8 mouse cellular contexts compared by ENCODE assay signal in the genomic region with DNA sequence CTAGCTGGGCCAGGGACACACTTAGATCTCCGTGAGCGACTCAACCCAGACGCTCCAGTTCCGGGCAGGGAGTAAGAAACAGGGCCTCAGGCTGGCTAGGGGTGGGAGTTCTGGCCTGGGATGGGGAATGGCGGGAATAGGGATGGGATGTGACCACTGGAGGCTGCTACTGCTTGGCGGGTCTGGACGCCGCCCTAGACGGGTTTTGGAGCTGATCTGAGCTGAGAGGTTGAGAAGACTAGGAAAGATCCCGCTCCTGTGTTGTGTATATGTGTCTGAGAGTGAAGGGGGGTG. TPM values are rescaled to one million over a fixed set of nuclear protein-coding genes. Genes with fewer than 3 reads are reported as not detected.
DNase-seq lines count a peak whose midpoint lies in the region; ATAC-seq and TF ChIP-seq lines count a peak whose summit lies in the region.

No protein-coding gene starts in this region.

- 2% methylated on average over 10 of the region's 10 CpGs for WGBS in heart, embryonic 14.5 days
- WGBS in liver, embryonic 15.5 days (ENCODE audit: insufficient replicate concordance): 16% methylated on average over 10 of the region's 10 CpGs

- H3K9ac ChIP-seq in ES-Bruce4 (ENCODE audit: low read depth, poor library complexity, severe bottlenecking): peak overlapping the region; percentile 90
- peak overlapping the region; percentile 95 for H3K9ac ChIP-seq in heart, embryonic 14.5 days (ENCODE audit: low read length)
- peak overlapping the region; percentile 43 for H3K9ac ChIP-seq in liver, embryonic 15.5 days

- no peak for TF ChIP-seq EP300 in ES-Bruce4 (IDR thresholded peaks at IDR 0.05; ENCODE audit: insufficient read depth, low read depth, low read length)

- peak overlapping the region; percentile 90 for H3K4me2 ChIP-seq in heart, embryonic 14.5 days (ENCODE audit: low read length)
- peak overlapping the region; percentile 67 for H3K4me2 ChIP-seq in liver, embryonic 15.5 days

- H3K27ac ChIP-seq in ES-Bruce4 (ENCODE audit: insufficient read depth, low read length): peak overlapping the region; percentile 32; the same call in 1 of the 2 replicates
- H3K27ac ChIP-seq in heart, embryonic 14.5 days (replicated peaks in 1 of 2; ENCODE audit: control insufficient read depth in 1 of 2, insufficient read depth in 1 of 2, low read depth in 2 of 2, low read length in 2 of 2): peak overlapping the region; percentile 91 to 95
- no peak overlapping the region for H3K27ac ChIP-seq in liver, embryonic 15.5 days (replicated peaks)

- H3K4me1 ChIP-seq in ES-Bruce4 (ENCODE audit: control insufficient read depth, insufficient read depth, low read length): peaks cover 16% of the 10 kb centered on the region
- peaks cover 40 to 50% of the 10 kb centered on the region in 2 experiments for H3K4me1 ChIP-seq in heart, embryonic 14.5 days (ENCODE audit: control insufficient read depth in 2 of 2, insufficient read depth in 2 of 2, low read length in 2 of 2)
- peaks cover 29% of the 10 kb centered on the region for H3K4me1 ChIP-seq in liver, embryonic 15.5 days (replicated peaks)

- no peak for TF ChIP-seq CTCF in ES-Bruce4 (IDR thresholded peaks at IDR 0.05; ENCODE audit: low read depth, low read length)

- peak overlapping the region; percentile 96 for H3K4me3 ChIP-seq in ES-Bruce4 (ENCODE audit: low read depth, low read length)
- H3K4me3 ChIP-seq in heart, embryonic 14.5 days (ENCODE audit: control insufficient read depth in 1 of 2, insufficient read depth in 1 of 2, low read depth in 1 of 2, low read length in 2 of 2): peak overlapping the region; percentile 83 to 93
- H3K4me3 ChIP-seq in liver, embryonic 15.5 days (replicated peaks): peak overlapping the region; percentile 58

- TF ChIP-seq POLR2A in ES-Bruce4 (IDR thresholded peaks at IDR 0.05; ENCODE audit: insufficient read depth, low read length): no peak

- H3K27me3 ChIP-seq in ES-Bruce4 (ENCODE audit: control insufficient read depth, insufficient read depth, low read length, poor library complexity, severe bottlenecking): no peaks in the 10 kb centered on the region
- no peaks in the 10 kb centered on the region for H3K27me3 ChIP-seq in heart, embryonic 14.5 days (ENCODE audit: control insufficient read depth, insufficient read depth, low read length)
- peaks cover 64% of the 10 kb centered on the region for H3K27me3 ChIP-seq in liver, embryonic 15.5 days

- H3K9me3 ChIP-seq in ES-Bruce4 (replicated peaks; ENCODE audit: control insufficient read depth, insufficient read depth, low read length, poor library complexity, severe bottlenecking): no peaks in the 10 kb centered on the region
- no peaks in the 10 kb centered on the region for H3K9me3 ChIP-seq in heart, embryonic 14.5 days (ENCODE audit: control insufficient read depth, low read length)
- no peaks in the 10 kb centered on the region for H3K9me3 ChIP-seq in liver, embryonic 15.5 days (replicated peaks)

- DNase-seq in adrenal gland, postnatal 10 days: peak; percentile 46
- DNase-seq in adrenal gland, postnatal 25 days: no peak
- DNase-seq in layer of hippocampus, adult 8-10 months (ENCODE audit: low spot score in 2 of 2): no peak
- DNase-seq in left cerebral cortex, adult 11 months (ENCODE audit: low spot score): no peak

- peak; percentile 17 for ATAC-seq in heart, embryonic 14.5 days (ENCODE audit: insufficient number of reproducible peaks, insufficient read depth, low FRiP score, low read depth)
- ATAC-seq in liver, embryonic 15.5 days (ENCODE audit: insufficient read depth): peak; percentile 8; the same call in 1 of the 2 replicates
- ATAC-seq in erythroid progenitor cell, adult 5-6 weeks (replicated peaks; ENCODE audit: low FRiP score, poor library complexity, severe bottlenecking): no peak

- no peaks in the 10 kb centered on the region for H3K36me3 ChIP-seq in ES-Bruce4 (ENCODE audit: control insufficient read depth, insufficient read depth, low read length, poor library complexity, severe bottlenecking)
- peaks cover 46% of the 10 kb centered on the region for H3K36me3 ChIP-seq in heart, embryonic 14.5 days (ENCODE audit: control insufficient read depth, insufficient read depth, low read length)
- H3K36me3 ChIP-seq in liver, embryonic 15.5 days (replicated peaks): no peaks in the 10 kb centered on the region

RNA-seq across cellular contexts. Expression of gene Rhoc, which starts 1.1 kb away (rescaled TPM):
- total RNA-seq in adrenal gland, postnatal 10 days (2021): 100 to 1,000 TPM; 156 to 166 TPM
- total RNA-seq in adrenal gland, postnatal 25 days (2021): 88.7 and 108 TPM in 2 replicates
- 123 and 125 TPM in 2 replicates for polyA plus RNA-seq in ES-Bruce4 (2011; ENCODE audit: insufficient read depth, insufficient read length, low read depth, missing spikeins)
- polyA plus RNA-seq in heart, embryonic 14.5 days (2014; fragmentation: Nextera tagmentation; extraction: Ambion mirVana): 178 and 202 TPM in 2 replicates
- 20.5 and 21.5 TPM in 2 replicates for polyA plus RNA-seq in liver, embryonic 15.5 days (2015; fragmentation: Nextera tagmentation; extraction: Ambion mirVana)
- total RNA-seq in erythroid progenitor cell, adult 5-6 weeks (2015; ENCODE audit: low replicate concordance): not detected in 2 replicates
- 3.9 TPM in 1 of 2 replicates, not detected in the other for total RNA-seq in erythroid progenitor cell, adult 5-6 weeks (2017; ENCODE audit: low replicate concordance)
- total RNA-seq in layer of hippocampus, adult 8-10 months (2022): 10 to 100 TPM; 19.0 to 40.0 (median 30.6) TPM

RNA-seq across cellular contexts. Expression of gene Fam19a3, which starts 7.6 kb away (rescaled TPM):
- total RNA-seq in adrenal gland, postnatal 10 days (2021): 1 to 10 TPM in 1 of 2 experiments, under 1 TPM in 1; 0.72 to 1.2 TPM
- total RNA-seq in adrenal gland, postnatal 25 days (2021): 0.76 and 1.6 TPM in 2 replicates
- 0.20 and 0.31 TPM in 2 replicates for polyA plus RNA-seq in ES-Bruce4 (2011; ENCODE audit: insufficient read depth, insufficient read length, low read depth, missing spikeins)
- polyA plus RNA-seq in heart, embryonic 14.5 days (2014; fragmentation: Nextera tagmentation; extraction: Ambion mirVana): 1.0 and 1.9 TPM in 2 replicates
- not detected in 2 replicates for polyA plus RNA-seq in liver, embryonic 15.5 days (2015; fragmentation: Nextera tagmentation; extraction: Ambion mirVana)
- not detected in 2 replicates for total RNA-seq in erythroid progenitor cell, adult 5-6 weeks (2015; ENCODE audit: low replicate concordance)
- not detected in 2 replicates for total RNA-seq in erythroid progenitor cell, adult 5-6 weeks (2017; ENCODE audit: low replicate concordance)
- under 1 TPM in 2 of 4 experiments, not detected in 2; 0.13 to 0.23 TPM for total RNA-seq in layer of hippocampus, adult 8-10 months (2022)

RNA-seq across cellular contexts. Expression of gene Ppm1j, which starts 8.4 kb away (rescaled TPM):
- total RNA-seq in adrenal gland, postnatal 10 days (2021): 10 to 100 TPM in 1 of 2 experiments, 1 to 10 TPM in 1; 6.7 to 10.1 TPM
- 3.6 and 5.9 TPM in 2 replicates for total RNA-seq in adrenal gland, postnatal 25 days (2021)
- polyA plus RNA-seq in ES-Bruce4 (2011; ENCODE audit: insufficient read depth, insufficient read length, low read depth, missing spikeins): 21.4 and 23.8 TPM in 2 replicates
- 33.0 and 33.2 TPM in 2 replicates for polyA plus RNA-seq in heart, embryonic 14.5 days (2014; fragmentation: Nextera tagmentation; extraction: Ambion mirVana)
- polyA plus RNA-seq in liver, embryonic 15.5 days (2015; fragmentation: Nextera tagmentation; extraction: Ambion mirVana): 0.24 and 0.64 TPM in 2 replicates
- not detected in 2 replicates for total RNA-seq in erythroid progenitor cell, adult 5-6 weeks (2015; ENCODE audit: low replicate concordance)
- total RNA-seq in erythroid progenitor cell, adult 5-6 weeks (2017; ENCODE audit: low replicate concordance): not detected in 2 replicates
- 1 to 10 TPM in 1 of 4 experiments, under 1 TPM in 2, not detected in 1; 0.35 to 1.4 (median 0.36) TPM for total RNA-seq in layer of hippocampus, adult 8-10 months (2022)

RNA-seq across cellular contexts. Expression of gene Mov10, which starts 29.1 kb away (rescaled TPM):
- 10 to 100 TPM; 29.8 to 30.0 TPM for total RNA-seq in adrenal gland, postnatal 10 days (2021)
- 27.2 and 33.0 TPM in 2 replicates for total RNA-seq in adrenal gland, postnatal 25 days (2021)
- 79.9 and 90.4 TPM in 2 replicates for polyA plus RNA-seq in ES-Bruce4 (2011; ENCODE audit: insufficient read depth, insufficient read length, low read depth, missing spikeins)
- polyA plus RNA-seq in heart, embryonic 14.5 days (2014; fragmentation: Nextera tagmentation; extraction: Ambion mirVana): 20.9 and 22.1 TPM in 2 replicates
- 27.6 and 29.0 TPM in 2 replicates for polyA plus RNA-seq in liver, embryonic 15.5 days (2015; fragmentation: Nextera tagmentation; extraction: Ambion mirVana)
- total RNA-seq in erythroid progenitor cell, adult 5-6 weeks (2015; ENCODE audit: low replicate concordance): 2.1 and 2.9 TPM in 2 replicates
- 0.64 and 3.6 TPM in 2 replicates for total RNA-seq in erythroid progenitor cell, adult 5-6 weeks (2017; ENCODE audit: low replicate concordance)
- 10 to 100 TPM; 11.0 to 12.6 (median 11.9) TPM for total RNA-seq in layer of hippocampus, adult 8-10 months (2022)

Comparison
In these comparisons a context has a peak if more than half of its experiments do, and no peak if none do; other contexts are left out.
1. H3K9ac ChIP-seq: peak in every context shown above with its lines; median percentile 95 in heart, embryonic 14.5 days; 90 in ES-Bruce4; 43 in liver, embryonic 15.5 days.
2. RNA of gene Rhoc, which starts 1.1 kb away (total RNA-seq): 156 to 166 TPM in adrenal gland, postnatal 10 days, 88.7 to 108 TPM in adrenal gland, postnatal 25 days and 19.0 to 40.0 TPM in layer of hippocampus, adult 8-10 months; 3.9 TPM in erythroid progenitor cell, adult 5-6 weeks; every median in the first group is over 4 times any median in the second.
3. Peak in every context shown above with its lines, with median percentiles within 50 percentile points of each other: H3K4me3 ChIP-seq.